Mouse (Mus musculus) cerebellum, adult 11 months (tissue): ENCODE measurements around the gene Sh3d21.

Source experiments
- DNase-seq: peaks from one replicate; pipeline ENCODE4 v3.0.0; 2022

The Sh3d21 gene

GRCm38 (mm10) chr4:126137773-126138172 lies 25.5 kb downstream of the Sh3d21 start:
- no peak for DNase-seq

- DNase-seq, result no peak
Observed at GRCm38 (mm10) chr4:126134639-126135038, 28.7 kb downstream of the Sh3d21 start.

GRCm38 (mm10) chr4:126134236-126134635 lies 29.1 kb downstream of the Sh3d21 start:
- no peak for DNase-seq

GRCm38 (mm10) chr4:126132636-126133264 lies 30.5 kb downstream of the Sh3d21 start:
- no peak for DNase-seq

GRCm38 (mm10) chr4:126131290-126132121 lies 31.8 kb downstream of the Sh3d21 start:
- DNase-seq, result no peak

GRCm38 (mm10) chr4:126130502-126130901 lies 32.8 kb downstream of the Sh3d21 start:
- DNase-seq, result no peak

GRCm38 (mm10) chr4:126123309-126124040 lies 39.8 kb downstream of the Sh3d21 start:
- no peak for DNase-seq

GRCm38 (mm10) chr4:126120506-126120905 lies 42.8 kb downstream of the Sh3d21 start:
- DNase-seq, result no peak

- peak; percentile 78 for DNase-seq
Observed at GRCm38 (mm10) chr4:126120052-126120451, 43.2 kb downstream of the Sh3d21 start.

- no peak for DNase-seq
Observed at GRCm38 (mm10) chr4:126119051-126119450, 44.2 kb downstream of the Sh3d21 start.

- DNase-seq, result peak; percentile 64
Observed at GRCm38 (mm10) chr4:126118651-126119050, 44.6 kb downstream of the Sh3d21 start.

GRCm38 (mm10) chr4:126117116-126117515 lies 46.2 kb downstream of the Sh3d21 start:
- DNase-seq, result no peak

- DNase-seq, result no peak
Observed at GRCm38 (mm10) chr4:126115871-126116521, 47.3 kb downstream of the Sh3d21 start.

- DNase-seq, result no peak
Observed at GRCm38 (mm10) chr4:126115411-126115810, 47.9 kb downstream of the Sh3d21 start.

- DNase-seq, result peak; percentile 54
Observed at GRCm38 (mm10) chr4:126113943-126114342, 49.3 kb downstream of the Sh3d21 start.

- peak; percentile 58 for DNase-seq
Observed at GRCm38 (mm10) chr4:126113243-126113642, 50.0 kb downstream of the Sh3d21 start.

GRCm38 (mm10) chr4:126111153-126111549 lies 52.1 kb downstream of the Sh3d21 start:
- DNase-seq, result no peak

GRCm38 (mm10) chr4:126110374-126111152 lies 52.7 kb downstream of the Sh3d21 start:
- DNase-seq, result peak; percentile 73

- DNase-seq, result no peak
Observed at GRCm38 (mm10) chr4:126109613-126110373, 53.5 kb downstream of the Sh3d21 start.

GRCm38 (mm10) chr4:126108061-126108740 lies 55.1 kb downstream of the Sh3d21 start:
- DNase-seq, result no peak
